Mouse (Mus musculus): Measurements from ENCODE around the gene Gm6525. TPM values are rescaled to one million over a fixed set of nuclear protein-coding genes. Genes with fewer than 3 reads are reported as not detected.
A peak's percentile ranks its signal among the peaks of the same experiment; 100 is the strongest.

The Gm6525 gene
- polyA plus RNA-seq, 1 experiment: not detected

- Histone ChIP-seq H3K4me3 (ENCODE audit: insufficient read depth, low read depth, low read length) (no peak overlapping the region), H3K36me3 (ENCODE audit: control insufficient read depth, insufficient read depth, low read length) (no peaks in the 10 kb centered on the region; the same call in 1 of the 2 replicates), H3K4me1 (ENCODE audit: control insufficient read depth, insufficient read depth, low read length) (no peaks in the 10 kb centered on the region; the same call in 1 of the 2 replicates), H3K27me3 (replicated peaks; ENCODE audit: control insufficient read depth, insufficient read depth, low read length) (no peaks in the 10 kb centered on the region), H3K27ac (ENCODE audit: insufficient read depth, low read depth, low read length) (no peak overlapping the region)
- 43% methylated on average over 13 of the region's 13 CpGs for WGBS
- DNase-seq: peak; percentile 21
- TF ChIP-seq POLR2A (IDR thresholded peaks at IDR 0.05; ENCODE audit: low read depth, low read length) (no peak), CTCF (conservative IDR thresholded peaks at IDR 0.05; ENCODE audit: insufficient read depth, insufficient read length, low read depth, low read length) (no peak)
Measured at GRCm38 (mm10) chr3:84200559-84201420, 26.9 kb downstream of the Gm6525 start.

- H3K27ac ChIP-seq (ENCODE audit: insufficient read depth, low read depth, low read length): no peak overlapping the region
- no peak for TF ChIP-seq POLR2A (IDR thresholded peaks at IDR 0.05; ENCODE audit: low read depth, low read length)
- TF ChIP-seq CTCF (conservative IDR thresholded peaks at IDR 0.05; ENCODE audit: insufficient read depth, insufficient read length, low read depth, low read length): no peak
- H3K4me3 ChIP-seq (ENCODE audit: insufficient read depth, low read depth, low read length): no peak overlapping the region
- H3K27me3 ChIP-seq (replicated peaks; ENCODE audit: control insufficient read depth, insufficient read depth, low read length): no peaks in the 10 kb centered on the region
- no peaks in the 10 kb centered on the region; the same call in 1 of the 2 replicates for H3K4me1 ChIP-seq (ENCODE audit: control insufficient read depth, insufficient read depth, low read length)
- H3K36me3 ChIP-seq (ENCODE audit: control insufficient read depth, insufficient read depth, low read length): no peaks in the 10 kb centered on the region; the same call in 1 of the 2 replicates
- no peak for DNase-seq
- 85% methylated on average over 5 of the region's 5 CpGs for WGBS
Measured at GRCm38 (mm10) chr3:84204640-84205039, 30.7 kb downstream of the Gm6525 start.

GRCm38 (mm10) chr3:84205650-84206049 is 31.7 kb downstream of the Gm6525 start:
- no peak overlapping the region for H3K4me3 ChIP-seq (ENCODE audit: insufficient read depth, low read depth, low read length)
- H3K27me3 ChIP-seq (replicated peaks; ENCODE audit: control insufficient read depth, insufficient read depth, low read length): no peaks in the 10 kb centered on the region
- no peaks in the 10 kb centered on the region; the same call in 1 of the 2 replicates for H3K36me3 ChIP-seq (ENCODE audit: control insufficient read depth, insufficient read depth, low read length)
- DNase-seq: no peak
- no peak overlapping the region for H3K27ac ChIP-seq (ENCODE audit: insufficient read depth, low read depth, low read length)
- H3K4me1 ChIP-seq (ENCODE audit: control insufficient read depth, insufficient read depth, low read length): no peaks in the 10 kb centered on the region; the same call in 1 of the 2 replicates
- WGBS: 92% methylated on average over 6 of the region's 6 CpGs
- TF ChIP-seq POLR2A (IDR thresholded peaks at IDR 0.05; ENCODE audit: low read depth, low read length): no peak
- no peak for TF ChIP-seq CTCF (conservative IDR thresholded peaks at IDR 0.05; ENCODE audit: insufficient read depth, insufficient read length, low read depth, low read length)

- Histone ChIP-seq H3K4me1 (ENCODE audit: control insufficient read depth, insufficient read depth, low read length) (no peaks in the 10 kb centered on the region), H3K36me3 (ENCODE audit: control insufficient read depth, insufficient read depth, low read length) (no peaks in the 10 kb centered on the region; the same call in 1 of the 2 replicates), H3K4me3 (ENCODE audit: insufficient read depth, low read depth, low read length) (no peak overlapping the region), H3K27me3 (replicated peaks; ENCODE audit: control insufficient read depth, insufficient read depth, low read length) (no peaks in the 10 kb centered on the region), H3K27ac (ENCODE audit: insufficient read depth, low read depth, low read length) (no peak overlapping the region)
- TF ChIP-seq CTCF (conservative IDR thresholded peaks at IDR 0.05; ENCODE audit: insufficient read depth, insufficient read length, low read depth, low read length) (no peak), POLR2A (IDR thresholded peaks at IDR 0.05; ENCODE audit: low read depth, low read length) (no peak)
- no peak for DNase-seq
- WGBS: 83% methylated on average over 3 of the region's 3 CpGs
Measured at GRCm38 (mm10) chr3:84206106-84206505, 32.2 kb downstream of the Gm6525 start.

GRCm38 (mm10) chr3:84207366-84207765 is 33.5 kb downstream of the Gm6525 start:
- no peaks in the 10 kb centered on the region for H3K4me1 ChIP-seq (ENCODE audit: control insufficient read depth, insufficient read depth, low read length)
- H3K4me3 ChIP-seq (ENCODE audit: insufficient read depth, low read depth, low read length): no peak overlapping the region
- no peak overlapping the region for H3K27ac ChIP-seq (ENCODE audit: insufficient read depth, low read depth, low read length)
- 68% methylated on average over 2 of the region's 2 CpGs for WGBS
- no peaks in the 10 kb centered on the region; the same call in 1 of the 2 replicates for H3K36me3 ChIP-seq (ENCODE audit: control insufficient read depth, insufficient read depth, low read length)
- H3K27me3 ChIP-seq (replicated peaks; ENCODE audit: control insufficient read depth, insufficient read depth, low read length): no peaks in the 10 kb centered on the region
- TF ChIP-seq CTCF (conservative IDR thresholded peaks at IDR 0.05; ENCODE audit: insufficient read depth, insufficient read length, low read depth, low read length) (no peak), POLR2A (IDR thresholded peaks at IDR 0.05; ENCODE audit: low read depth, low read length) (no peak)
- no peak for DNase-seq

GRCm38 (mm10) chr3:84208475-84208874 is 34.6 kb downstream of the Gm6525 start:
- H3K27me3 ChIP-seq (replicated peaks; ENCODE audit: control insufficient read depth, insufficient read depth, low read length): no peaks in the 10 kb centered on the region
- no peak for DNase-seq
- H3K27ac ChIP-seq (ENCODE audit: insufficient read depth, low read depth, low read length): no peak overlapping the region
- H3K4me3 ChIP-seq (ENCODE audit: insufficient read depth, low read depth, low read length): no peak overlapping the region
- 94% methylated on average over 7 of the region's 7 CpGs for WGBS
- no peaks in the 10 kb centered on the region for H3K4me1 ChIP-seq (ENCODE audit: control insufficient read depth, insufficient read depth, low read length)
- no peak for TF ChIP-seq CTCF (conservative IDR thresholded peaks at IDR 0.05; ENCODE audit: insufficient read depth, insufficient read length, low read depth, low read length)
- no peak for TF ChIP-seq POLR2A (IDR thresholded peaks at IDR 0.05; ENCODE audit: low read depth, low read length)
- no peaks in the 10 kb centered on the region; the same call in 1 of the 2 replicates for H3K36me3 ChIP-seq (ENCODE audit: control insufficient read depth, insufficient read depth, low read length)

- H3K4me1 ChIP-seq (ENCODE audit: control insufficient read depth, insufficient read depth, low read length): no peaks in the 10 kb centered on the region
- H3K36me3 ChIP-seq (ENCODE audit: control insufficient read depth, insufficient read depth, low read length): no peaks in the 10 kb centered on the region; the same call in 1 of the 2 replicates
- no peak for TF ChIP-seq CTCF (conservative IDR thresholded peaks at IDR 0.05; ENCODE audit: insufficient read depth, insufficient read length, low read depth, low read length)
- no peak for TF ChIP-seq POLR2A (IDR thresholded peaks at IDR 0.05; ENCODE audit: low read depth, low read length)
- H3K27ac ChIP-seq (ENCODE audit: insufficient read depth, low read depth, low read length): no peak overlapping the region
- no peaks in the 10 kb centered on the region for H3K27me3 ChIP-seq (replicated peaks; ENCODE audit: control insufficient read depth, insufficient read depth, low read length)
- no peak overlapping the region for H3K4me3 ChIP-seq (ENCODE audit: insufficient read depth, low read depth, low read length)
- WGBS: 86% methylated on average over 7 of the region's 7 CpGs
- DNase-seq: no peak
Measured at GRCm38 (mm10) chr3:84208917-84209513, 35.1 kb downstream of the Gm6525 start.
